Mouse (Mus musculus) heart, embryonic 11.5 days (tissue): ENCODE results near the gene Rbbp5. TPM values are rescaled to one million over a fixed set of nuclear protein-coding genes. Genes with fewer than 3 reads are reported as not detected.

Experiments
- ATAC-seq: fragments of 200-750 bp; cut with Nextera tagmentation; replicated peaks from 2 replicates; pipeline ENCODE4 v1.8.0; 2017; ENCODE audit warnings: moderate library complexity; ENCODE audit not compliant: insufficient number of reproducible peaks, low FRiP score, low TSS enrichment
- H3K27ac ChIP-seq: fragments of 300-500 bp; sonication (generic); 2 replicates; pipeline ENCODE4 v1.5.1; 2014; ENCODE audit warnings: mild to moderate bottlenecking, low read depth, low read length
- H3K27me3 ChIP-seq: fragments of 300-500 bp; sonication (generic); 2 replicates; pipeline ENCODE4 v1.6.1; 2014; ENCODE audit warnings: mild to moderate bottlenecking, low read length, mixed read lengths; ENCODE audit not compliant: control insufficient read depth, insufficient read depth
- H3K36me3 ChIP-seq: fragments of 300-500 bp; sonication (generic); 2 replicates; pipeline ENCODE4 v1.6.1; 2014; ENCODE audit warnings: mild to moderate bottlenecking, low read length, moderate library complexity, mixed read lengths; ENCODE audit not compliant: control insufficient read depth, insufficient read depth
- H3K4me1 ChIP-seq: fragments of 300-500 bp; sonication (generic); 2 replicates; pipeline ENCODE4 v1.6.1; 2014; ENCODE audit warnings: low read length; ENCODE audit not compliant: control insufficient read depth, insufficient read depth
- H3K4me2 ChIP-seq: fragments of 300-500 bp; sonication (generic); 2 replicates; pipeline ENCODE4 v1.6.1; 2014; ENCODE audit warnings: mild to moderate bottlenecking, moderate library complexity
- H3K4me3 ChIP-seq: fragments of 300-500 bp; sonication (generic); 2 replicates; pipeline ENCODE4 v1.5.1; 2014; ENCODE audit warnings: low read depth, low read length
- H3K9ac ChIP-seq: fragments of 300-500 bp; sonication (generic); 2 replicates; pipeline ENCODE4 v1.6.1; 2014; ENCODE audit warnings: mild to moderate bottlenecking, low read depth, low read length, moderate library complexity
- H3K9me3 ChIP-seq: fragments of 300-500 bp; sonication (generic); replicated peaks from 2 replicates; pipeline ENCODE4 v1.6.1; 2016; ENCODE audit warnings: low read length; ENCODE audit not compliant: control insufficient read depth
- WGBS: fragments of 180-500 bp; shearing (Covaris S2); extraction: QIAGEN DNeasy Blood & Tissue Kit; methylation state at CpG from one replicate; pipeline ENCODE4 v1.1.7; 2014; ENCODE audit not compliant: insufficient replicate concordance; 5-methylcytosine and 5-hydroxymethylcytosine counted together
- polyA plus RNA-seq: library from polyadenylated mRNA; unstranded; fragments of >200 nt; fragmentation: Nextera tagmentation; extraction: Ambion mirVana; gene quantifications from 2 replicates; pipeline ENCODE4 v1.2.1, GENCODE M21; 2014

Gene Rbbp5
- polyA plus RNA-seq, 1 experiment from 2014 or later, result 32.4 TPM

DNA sequence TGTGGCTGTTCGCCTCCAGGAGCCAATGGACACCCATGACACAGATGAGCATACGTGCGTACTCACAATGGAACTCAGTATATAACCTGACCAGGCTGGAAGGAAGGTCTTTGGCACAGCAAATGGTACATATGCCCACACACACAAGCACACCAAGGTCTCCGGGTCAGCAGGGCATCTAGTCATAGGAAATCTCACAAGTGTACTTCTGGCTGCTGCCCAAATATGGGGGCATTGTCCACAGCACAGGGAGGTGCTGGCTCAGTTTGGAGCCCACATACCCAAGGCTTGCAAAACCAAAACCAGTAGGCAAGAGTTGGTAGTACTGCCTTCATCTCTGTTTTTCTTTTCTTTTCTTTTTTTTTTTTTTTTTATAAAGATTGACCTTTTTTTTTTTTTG is 58.4 kb downstream of the Rbbp5 start:
- Histone ChIP-seq H3K27ac (no peak overlapping the region), H3K9me3 (no peaks in the 10 kb centered on the region), H3K4me1 (peaks cover 6% of the 10 kb centered on the region; the same call in 1 of the 2 replicates), H3K27me3 (peaks cover 80% of the 10 kb centered on the region), H3K4me2 (no peak overlapping the region), H3K4me3 (no peak overlapping the region), H3K36me3 (no peaks in the 10 kb centered on the region), H3K9ac (no peak overlapping the region)
- ATAC-seq, result no peak
- WGBS, result 84% methylated on average over 4 of the region's 4 CpGs

DNA sequence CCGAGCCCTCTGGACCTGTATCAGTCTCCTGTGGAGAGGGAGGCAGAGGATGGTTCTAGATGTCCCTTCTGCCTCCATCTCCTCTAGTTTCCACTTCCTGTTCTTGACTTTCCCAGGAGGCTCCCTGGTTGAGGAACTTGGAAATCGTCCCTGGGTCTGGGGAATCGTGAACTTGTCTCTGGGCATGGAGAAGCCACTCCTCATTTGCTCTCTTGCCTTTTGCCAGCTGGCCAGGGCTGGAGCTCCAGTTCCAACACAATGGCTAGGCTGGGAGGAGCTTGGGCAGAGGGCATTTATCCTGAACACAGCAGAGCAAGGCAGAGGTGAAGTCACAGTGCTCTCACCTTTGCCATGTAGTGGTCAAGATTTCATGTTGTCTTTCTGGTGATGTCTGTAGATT is 59.3 kb downstream of the Rbbp5 start:
- no peak overlapping the region for H3K4me2 ChIP-seq
- peaks cover 8% of the 10 kb centered on the region for H3K4me1 ChIP-seq
- H3K9ac ChIP-seq, result no peak overlapping the region
- WGBS, result 72% methylated on average over 3 of the region's 3 CpGs
- no peaks in the 10 kb centered on the region for H3K9me3 ChIP-seq
- H3K36me3 ChIP-seq, result no peaks in the 10 kb centered on the region
- H3K4me3 ChIP-seq, result no peak overlapping the region
- peaks cover 84% of the 10 kb centered on the region for H3K27me3 ChIP-seq
- H3K27ac ChIP-seq, result no peak overlapping the region
- ATAC-seq, result no peak

- Histone ChIP-seq H3K4me2 (no peak overlapping the region), H3K27me3 (peaks cover 85% of the 10 kb centered on the region), H3K4me3 (no peak overlapping the region), H3K9ac (no peak overlapping the region), H3K27ac (no peak overlapping the region), H3K9me3 (no peaks in the 10 kb centered on the region), H3K36me3 (no peaks in the 10 kb centered on the region), H3K4me1 (peaks cover 13% of the 10 kb centered on the region)
- 75% methylated on average over 5 of the region's 5 CpGs for WGBS
- no peak for ATAC-seq
Observed at GRCm38 (mm10) chr1:132537736-132538135, 60.6 kb downstream of the Rbbp5 start.

DNA sequence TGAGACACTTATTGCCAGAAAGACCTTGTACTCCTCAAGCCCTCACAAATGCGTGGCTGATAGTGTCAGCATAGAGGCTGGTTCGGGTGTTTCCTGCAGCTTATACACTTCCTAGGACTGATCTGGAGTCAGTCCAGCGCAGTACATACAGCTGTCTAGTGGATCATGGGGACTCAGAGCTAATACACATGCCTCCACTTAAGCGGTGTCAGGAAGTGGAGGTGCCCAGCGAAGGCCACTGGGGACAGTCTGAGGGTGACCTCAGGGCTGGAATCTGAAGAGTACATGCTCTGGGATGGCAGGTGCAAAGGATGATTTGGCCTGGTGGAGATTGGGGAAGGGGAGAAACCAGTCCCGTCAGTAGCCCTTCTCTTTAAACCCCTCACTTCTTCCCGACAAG is 63.5 kb downstream of the Rbbp5 start:
- no peak overlapping the region for H3K27ac ChIP-seq
- H3K27me3 ChIP-seq, result peaks cover 82% of the 10 kb centered on the region
- no peak overlapping the region for H3K9ac ChIP-seq
- H3K36me3 ChIP-seq, result no peaks in the 10 kb centered on the region
- H3K4me1 ChIP-seq, result peaks cover 13% of the 10 kb centered on the region
- WGBS, result 39% methylated on average over 7 of the region's 7 CpGs
- no peaks in the 10 kb centered on the region for H3K9me3 ChIP-seq
- no peak for ATAC-seq
- H3K4me2 ChIP-seq, result no peak overlapping the region; the same call in 1 of the 2 replicates
- no peak overlapping the region for H3K4me3 ChIP-seq

- 4% methylated on average over 14 of the region's 14 CpGs for WGBS
- 0 out of 2 replicates have a peak, but pooled peaks have one; percentile 55 for ATAC-seq
- peaks cover 80% of the 10 kb centered on the region for H3K27me3 ChIP-seq
- no peak overlapping the region for H3K27ac ChIP-seq
- H3K36me3 ChIP-seq, result no peaks in the 10 kb centered on the region
- no peak overlapping the region; the same call in 1 of the 2 replicates for H3K4me2 ChIP-seq
- no peak overlapping the region for H3K9ac ChIP-seq
- H3K4me1 ChIP-seq, result peaks cover 13% of the 10 kb centered on the region
- no peak overlapping the region for H3K4me3 ChIP-seq
- no peaks in the 10 kb centered on the region for H3K9me3 ChIP-seq
Observed at GRCm38 (mm10) chr1:132541171-132541823, 64.1 kb downstream of the Rbbp5 start.

- Histone ChIP-seq H3K9me3 (no peaks in the 10 kb centered on the region), H3K36me3 (no peaks in the 10 kb centered on the region), H3K9ac (no peak overlapping the region), H3K4me3 (no peak overlapping the region; the same call in 1 of the 2 replicates), H3K4me1 (peaks cover 13% of the 10 kb centered on the region), H3K27ac (no peak overlapping the region), H3K4me2 (peak overlapping the region; percentile 43; the same call in 1 of the 2 replicates), H3K27me3 (peaks cover 76% of the 10 kb centered on the region)
- WGBS, result 13% methylated on average over 5 of the region's 5 CpGs
- ATAC-seq, result no peak
Observed at GRCm38 (mm10) chr1:132541824-132542599, 64.8 kb downstream of the Rbbp5 start.

- Histone ChIP-seq H3K36me3 (no peaks in the 10 kb centered on the region), H3K9me3 (no peaks in the 10 kb centered on the region), H3K4me3 (peak within 1 kb of the TSS; percentile 30), H3K27me3 (peaks cover 75% of the 10 kb centered on the region), H3K27ac (no peak within 1 kb of the TSS), H3K9ac (no peak within 1 kb of the TSS), H3K4me2 (peak within 1 kb of the TSS; percentile 43), H3K4me1 (peaks cover 13% of the 10 kb centered on the region)
- no peak for ATAC-seq
- 2% methylated on average over 30 of the region's 30 CpGs for WGBS
Observed at GRCm38 (mm10) chr1:132542762-132543306, 65.7 kb downstream of the Rbbp5 start, which contains the start of gene Cntn2. Gene Cntn2, minus strand, starts transcription at chr1:132543256.

DNA sequence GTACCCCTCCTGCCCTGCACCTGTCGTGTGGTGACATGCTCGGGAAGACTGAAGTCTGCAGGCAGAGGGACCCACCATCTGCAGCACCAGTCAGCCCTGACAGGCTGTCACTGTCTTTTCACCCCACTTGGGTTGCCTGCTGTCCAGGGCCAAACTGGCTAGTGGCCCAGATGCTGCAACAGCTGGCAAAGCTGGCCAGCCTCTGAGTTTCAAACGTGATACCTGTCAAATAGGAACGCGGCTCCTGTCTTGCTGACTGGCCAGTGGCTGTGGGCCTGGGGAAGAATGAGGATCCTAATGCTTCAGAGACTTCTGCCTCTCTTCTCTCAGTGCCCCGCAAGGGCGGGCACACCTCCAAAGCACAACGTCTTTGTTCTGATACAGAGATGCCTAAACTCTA is 66.6 kb downstream of the Rbbp5 start:
- ATAC-seq, result no peak
- 66% methylated on average over 8 of the region's 8 CpGs for WGBS
- no peak overlapping the region for H3K4me3 ChIP-seq

More for the DNA sequence above, 66.6 kb downstream of the Rbbp5 start:
- Histone ChIP-seq H3K4me1 (peaks cover 13% of the 10 kb centered on the region), H3K9me3 (no peaks in the 10 kb centered on the region), H3K27me3 (peaks cover 67% of the 10 kb centered on the region), H3K9ac (no peak overlapping the region), H3K36me3 (no peaks in the 10 kb centered on the region), H3K4me2 (no peak overlapping the region), H3K27ac (no peak overlapping the region)
